Mouse (Mus musculus): ENCODE data around the gene Aplp2.

Gene Aplp2

GRCm38 (mm10) chr9:31211690-31212499 lies at the start of gene Aplp2:
Aplp2 (minus strand) TSS chr9:31211815.
- peak; percentile 97 for ATAC-seq (ENCODE audit: insufficient number of reproducible peaks, low FRiP score, low TSS enrichment)

DNA sequence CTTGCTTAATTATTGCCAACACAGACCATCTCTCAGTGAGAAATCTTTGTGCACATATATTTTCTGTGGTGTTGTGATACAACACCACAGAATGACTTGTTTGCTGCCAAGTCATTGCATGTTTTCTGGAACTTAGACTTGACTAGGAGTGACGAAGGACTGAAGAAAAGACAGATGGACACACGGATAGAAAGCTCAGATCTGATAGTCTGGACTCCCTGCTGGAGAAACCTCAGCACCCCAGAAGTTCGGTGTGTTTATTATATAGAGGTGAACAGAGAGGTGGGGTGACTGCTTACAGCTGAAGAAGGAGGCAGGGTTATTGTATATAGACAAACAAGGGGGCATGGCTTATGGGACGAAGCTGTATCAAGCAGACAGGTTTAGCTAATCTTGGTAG lies 48.6 kb upstream of the Aplp2 start:
- ATAC-seq (ENCODE audit: insufficient number of reproducible peaks, low FRiP score, low TSS enrichment), result no peak

- ATAC-seq (ENCODE audit: insufficient number of reproducible peaks, low FRiP score, low TSS enrichment), result no peak
Observed at GRCm38 (mm10) chr9:31258237-31258636, 46.6 kb upstream of the Aplp2 start.

DNA sequence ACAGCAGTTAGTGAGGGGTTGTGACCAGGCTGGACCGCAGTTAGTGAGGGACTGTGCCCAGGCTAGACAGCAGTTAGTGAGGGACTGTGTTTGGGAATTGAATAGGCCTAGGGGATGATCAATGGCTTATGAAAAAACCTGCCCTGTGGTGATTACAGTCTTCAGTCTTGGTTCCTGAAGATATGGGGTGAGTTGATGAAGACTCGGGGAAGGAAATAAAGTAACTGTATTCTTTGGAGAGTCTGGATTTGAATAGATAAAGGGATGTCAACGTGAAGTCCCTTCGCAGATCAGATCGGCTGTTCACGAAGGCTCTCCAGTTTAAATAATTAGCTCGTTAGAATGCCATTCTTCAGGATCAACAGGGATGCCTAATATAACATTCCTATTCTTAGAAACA lies 44.3 kb upstream of the Aplp2 start:
- ATAC-seq (ENCODE audit: insufficient number of reproducible peaks, low FRiP score, low TSS enrichment), result no peak

DNA sequence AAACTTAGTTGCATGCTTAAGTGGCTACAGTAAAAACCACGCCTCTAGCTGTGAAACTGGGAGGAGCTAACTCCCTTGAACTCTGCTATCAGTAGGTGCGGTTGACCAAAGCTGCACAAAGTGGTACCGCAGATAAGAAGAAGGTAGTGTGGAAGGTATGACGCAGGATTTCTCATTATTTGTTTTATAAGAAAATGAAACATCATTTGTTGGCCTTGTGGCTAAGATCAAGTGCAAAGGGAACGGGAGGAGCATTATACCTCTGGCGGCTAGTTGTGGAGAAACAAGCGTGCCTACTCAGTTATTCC lies 43.0 kb upstream of the Aplp2 start:
- no peak for ATAC-seq (ENCODE audit: insufficient number of reproducible peaks, low FRiP score, low TSS enrichment)

DNA sequence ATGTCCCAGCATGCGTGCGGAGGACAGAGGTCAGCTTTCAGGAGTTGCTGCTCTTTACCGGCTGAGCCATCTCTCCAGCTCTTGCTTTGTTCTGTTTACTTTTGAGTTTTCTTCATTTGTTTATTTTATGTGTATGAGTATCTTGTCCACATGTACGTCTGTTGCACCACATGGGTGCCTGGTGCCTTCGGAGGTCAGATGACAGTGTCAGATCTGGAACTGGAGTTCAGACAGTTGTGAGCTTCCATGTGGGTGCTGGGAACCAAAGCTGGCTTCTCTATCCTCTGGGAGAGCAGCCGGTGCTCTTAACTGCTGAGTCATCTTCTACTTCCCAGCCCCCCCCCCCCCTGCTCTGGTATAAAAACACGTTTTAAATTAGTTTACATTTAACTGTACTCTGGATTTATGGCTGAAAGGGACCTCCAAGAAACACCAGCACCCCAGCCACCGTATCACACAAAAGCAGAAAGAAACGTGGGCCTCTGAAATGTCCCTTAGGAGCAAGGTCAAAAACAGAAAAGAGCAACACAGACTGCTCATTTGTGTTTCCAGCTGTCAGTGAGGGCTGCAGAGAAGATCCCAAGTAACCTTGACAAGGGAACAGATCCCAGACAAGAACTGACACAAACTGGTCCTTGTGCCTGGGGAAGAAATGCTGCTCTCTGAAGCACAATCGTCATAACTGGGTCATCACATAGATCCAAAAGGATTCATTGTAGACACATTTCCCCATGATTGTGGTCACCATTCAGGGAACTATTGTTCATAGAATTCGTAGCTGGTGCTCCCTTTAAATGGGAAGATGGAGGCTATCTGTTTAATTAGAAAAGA lies 42.5 kb upstream of the Aplp2 start:
- no peak for ATAC-seq (ENCODE audit: insufficient number of reproducible peaks, low FRiP score, low TSS enrichment)

GRCm38 (mm10) chr9:31253311-31253734 lies 41.7 kb upstream of the Aplp2 start:
- no peak for ATAC-seq (ENCODE audit: insufficient number of reproducible peaks, low FRiP score, low TSS enrichment)

- ATAC-seq (ENCODE audit: insufficient number of reproducible peaks, low FRiP score, low TSS enrichment), result no peak
Observed at GRCm38 (mm10) chr9:31252182-31252799, 40.7 kb upstream of the Aplp2 start.

DNA sequence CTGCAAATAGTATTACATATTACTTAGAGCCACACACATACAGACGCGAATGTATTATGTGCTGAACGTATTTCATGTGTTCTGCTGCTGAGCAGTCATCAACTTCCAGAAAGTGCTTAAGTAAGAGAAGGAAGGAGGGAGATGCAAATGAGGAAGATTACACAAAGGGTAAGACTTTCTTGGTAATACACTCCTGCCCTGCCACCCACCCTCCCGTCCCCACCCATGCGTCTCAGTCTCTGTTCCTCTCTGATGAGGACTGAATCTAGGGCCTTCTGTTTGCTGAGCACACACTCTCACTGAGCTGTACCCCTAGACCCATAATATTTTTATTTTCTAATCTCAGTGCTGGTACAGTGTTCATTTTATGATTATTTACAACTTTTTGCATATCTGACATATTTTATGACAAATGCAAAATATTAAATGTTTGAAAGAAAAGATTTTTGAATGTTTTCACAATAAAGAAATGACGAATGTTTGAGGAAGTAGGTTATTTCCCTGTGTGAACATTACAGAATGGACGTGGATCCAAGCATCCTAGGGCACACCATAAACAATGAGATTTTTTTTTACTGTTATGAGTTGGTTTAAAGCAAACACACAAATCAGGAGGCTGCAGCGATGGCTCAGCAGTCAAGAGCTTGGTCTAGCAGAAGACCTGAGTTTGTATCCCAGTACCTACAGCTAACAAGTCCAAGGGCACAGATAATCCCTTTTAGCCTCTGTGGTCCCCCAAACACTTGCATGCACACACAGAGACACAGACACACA lies 36.0 kb upstream of the Aplp2 start:
- no peak for ATAC-seq (ENCODE audit: insufficient number of reproducible peaks, low FRiP score, low TSS enrichment)

- ATAC-seq (ENCODE audit: insufficient number of reproducible peaks, low FRiP score, low TSS enrichment), result no peak
Observed at GRCm38 (mm10) chr9:31246421-31246820, 34.8 kb upstream of the Aplp2 start.

- ATAC-seq (ENCODE audit: insufficient number of reproducible peaks, low FRiP score, low TSS enrichment), result no peak
Observed at GRCm38 (mm10) chr9:31245006-31245405, 33.4 kb upstream of the Aplp2 start.

GRCm38 (mm10) chr9:31243939-31244333 lies 32.3 kb upstream of the Aplp2 start:
- no peak for ATAC-seq (ENCODE audit: insufficient number of reproducible peaks, low FRiP score, low TSS enrichment)

DNA sequence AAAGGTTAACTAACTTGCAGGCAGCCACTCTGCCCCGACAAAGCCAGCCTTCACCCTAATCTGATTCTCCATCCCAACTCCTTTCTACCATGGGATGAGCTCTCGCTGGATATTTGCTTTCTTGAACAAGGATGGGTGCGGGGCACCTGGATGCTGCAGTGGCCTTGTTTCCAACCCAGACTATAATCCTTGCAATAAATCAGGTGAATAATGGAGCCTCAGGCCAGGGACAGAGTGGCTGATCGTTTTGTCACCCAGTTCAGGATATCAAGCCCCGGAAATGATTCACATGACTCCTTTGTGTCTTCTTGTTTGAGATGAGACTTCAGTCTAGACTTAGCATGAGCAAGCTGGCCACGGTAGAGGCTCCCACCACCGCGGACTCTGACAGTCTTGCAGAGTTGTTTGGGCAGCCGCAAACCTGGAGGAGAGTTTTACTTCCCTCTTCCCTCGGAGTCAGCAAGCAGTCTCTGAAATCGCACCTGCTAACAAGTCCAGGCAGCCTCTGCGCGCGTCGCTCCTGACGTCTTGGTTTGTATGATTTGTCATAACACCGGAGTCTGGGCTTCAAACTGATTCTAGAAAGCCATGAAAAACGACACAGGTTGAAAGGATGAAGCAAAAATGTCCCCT lies 31.8 kb upstream of the Aplp2 start:
- no peak for ATAC-seq (ENCODE audit: insufficient number of reproducible peaks, low FRiP score, low TSS enrichment)

- no peak for ATAC-seq (ENCODE audit: insufficient number of reproducible peaks, low FRiP score, low TSS enrichment)
Observed at GRCm38 (mm10) chr9:31241208-31241699, 29.6 kb upstream of the Aplp2 start.

DNA sequence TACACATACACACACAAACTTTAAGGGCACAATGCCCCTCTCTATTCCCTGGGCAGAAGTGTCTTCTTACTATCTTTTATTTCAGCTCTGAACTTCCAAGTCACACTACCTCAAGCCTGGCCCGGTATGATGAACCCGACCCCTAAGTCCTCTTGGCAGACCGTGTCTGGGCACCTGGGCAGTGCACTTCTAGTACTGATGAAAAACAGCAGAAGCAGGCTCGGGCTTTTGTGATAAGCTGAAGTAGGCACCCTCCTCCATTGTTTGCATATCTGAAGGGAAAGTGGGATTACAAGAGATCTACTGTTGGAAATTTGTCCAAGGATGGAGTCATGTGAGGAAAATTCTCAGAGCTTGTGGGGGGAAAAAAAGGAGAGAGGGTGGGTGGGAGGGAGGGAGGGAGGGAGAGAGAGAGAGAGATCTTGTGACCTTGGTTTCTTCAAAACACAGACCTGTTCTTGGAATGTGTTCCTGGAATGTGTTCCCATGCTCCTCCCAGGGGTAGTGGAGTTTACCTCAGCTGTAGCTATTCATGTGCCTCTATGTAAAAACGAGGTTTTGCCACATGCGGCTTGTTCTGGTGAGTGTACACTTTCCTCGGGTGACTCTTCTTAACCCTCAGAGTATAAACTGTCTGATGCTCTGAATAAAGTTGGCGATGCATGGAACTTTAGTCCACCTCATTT lies 29.1 kb upstream of the Aplp2 start:
- no peak for ATAC-seq (ENCODE audit: insufficient number of reproducible peaks, low FRiP score, low TSS enrichment)

DNA sequence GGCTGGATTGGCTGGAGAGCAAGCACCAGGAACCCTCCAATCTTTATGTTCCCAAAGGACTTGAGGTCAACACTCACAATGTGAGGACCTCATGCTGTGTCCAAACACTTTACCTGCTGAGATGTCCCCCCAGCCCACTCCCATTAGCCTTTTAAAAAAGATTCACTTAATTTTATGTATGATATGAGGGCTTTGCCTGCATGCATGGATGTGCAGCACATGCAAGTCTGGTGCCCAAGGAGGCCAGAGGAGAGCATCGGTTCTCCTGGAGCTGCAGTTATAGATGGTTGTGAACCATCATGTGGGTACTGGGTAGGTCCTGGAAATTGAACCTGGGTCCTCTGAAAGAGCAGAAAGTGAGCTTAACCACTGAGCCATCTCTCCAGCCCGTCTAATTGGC lies 27.9 kb upstream of the Aplp2 start:
- no peak for ATAC-seq (ENCODE audit: insufficient number of reproducible peaks, low FRiP score, low TSS enrichment)

GRCm38 (mm10) chr9:31238526-31238925 lies 26.9 kb upstream of the Aplp2 start:
- ATAC-seq (ENCODE audit: insufficient number of reproducible peaks, low FRiP score, low TSS enrichment), result no peak

GRCm38 (mm10) chr9:31236079-31236478 lies 24.5 kb upstream of the Aplp2 start:
- ATAC-seq (ENCODE audit: insufficient number of reproducible peaks, low FRiP score, low TSS enrichment), result no peak

DNA sequence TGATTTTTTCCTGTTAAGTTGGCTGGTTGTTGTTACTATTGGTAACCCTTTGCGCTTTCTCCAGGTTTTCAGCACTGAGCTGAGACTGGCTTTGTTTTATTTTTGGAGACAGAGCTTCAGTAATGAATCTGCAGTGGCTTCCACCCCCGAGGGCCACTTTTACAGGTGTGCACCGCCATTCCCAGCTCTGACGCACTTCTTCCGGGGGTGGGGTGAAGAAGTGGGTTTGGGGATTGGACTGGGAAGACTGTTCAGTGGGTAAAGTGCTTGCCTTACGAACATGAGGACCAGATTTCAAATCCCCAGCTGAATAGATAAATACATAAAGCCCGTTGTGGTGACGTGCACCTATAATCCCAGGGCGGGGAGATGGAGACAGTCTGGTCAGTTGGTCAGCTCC lies 23.9 kb upstream of the Aplp2 start:
- ATAC-seq (ENCODE audit: insufficient number of reproducible peaks, low FRiP score, low TSS enrichment), result no peak
